Mouse (Mus musculus) liver, embryonic 15.5 days (tissue): Measurements from ENCODE around the gene Zfp385b. TPM values are rescaled to one million over a fixed set of nuclear protein-coding genes. Genes with fewer than 3 reads are reported as not detected.

ENCODE experiments used
- ATAC-seq: fragments of 200-750 bp; cut with Nextera tagmentation; 2 replicates; pipeline ENCODE4 v1.8.0; 2017; ENCODE audit warnings: moderate number of reproducible peaks, mild to moderate bottlenecking, moderate library complexity; ENCODE audit not compliant: insufficient read depth
- H3K27ac ChIP-seq: fragments of 300-500 bp; sonication (generic); replicated peaks from 2 replicates; pipeline ENCODE4 v1.5.1; 2015; ENCODE audit warnings: mild to moderate bottlenecking, inconsistent platforms
- H3K27me3 ChIP-seq: fragments of 300-500 bp; sonication (generic); 2 replicates; pipeline ENCODE4 v1.6.1; 2015; ENCODE audit warnings: mild to moderate bottlenecking, inconsistent platforms
- H3K36me3 ChIP-seq: fragments of 300-500 bp; sonication (generic); replicated peaks from 2 replicates; pipeline ENCODE4 v1.6.1; 2015; ENCODE audit warnings: moderate library complexity, mild to moderate bottlenecking, inconsistent platforms
- H3K4me1 ChIP-seq: fragments of 300-500 bp; sonication (generic); replicated peaks from 2 replicates; pipeline ENCODE4 v1.6.1; 2015; ENCODE audit warnings: inconsistent platforms
- H3K4me2 ChIP-seq: fragments of 300-500 bp; sonication (generic); 2 replicates; pipeline ENCODE4 v1.6.1; 2015; ENCODE audit warnings: moderate library complexity, mild to moderate bottlenecking, inconsistent platforms
- H3K4me3 ChIP-seq: fragments of 300-500 bp; sonication (generic); replicated peaks from 2 replicates; pipeline ENCODE4 v1.5.1; 2015; ENCODE audit warnings: mild to moderate bottlenecking, inconsistent platforms
- H3K9ac ChIP-seq: fragments of 300-500 bp; sonication (generic); 2 replicates; pipeline ENCODE4 v1.6.1; 2015; ENCODE audit warnings: moderate library complexity, mild to moderate bottlenecking, inconsistent platforms
- H3K9me3 ChIP-seq: fragments of 300-500 bp; sonication (generic); replicated peaks from 2 replicates; pipeline ENCODE4 v1.6.1; 2016; ENCODE audit warnings: inconsistent platforms
- WGBS: fragments of 180-500 bp; shearing (Covaris S2); methylation state at CpG from one replicate; pipeline ENCODE4 v1.1.7; 2015; ENCODE audit warnings: mixed read lengths; ENCODE audit not compliant: insufficient replicate concordance; 5-methylcytosine and 5-hydroxymethylcytosine counted together
- polyA plus RNA-seq: library from polyadenylated mRNA; unstranded; fragments of >200 nt; fragmentation: Nextera tagmentation; extraction: Ambion mirVana; gene quantifications from 2 replicates; pipeline ENCODE4 v1.2.1, GENCODE M21; 2015

Gene Zfp385b
- polyA plus RNA-seq, 1 experiment from 2014 or later, result 6.7 TPM

DNA sequence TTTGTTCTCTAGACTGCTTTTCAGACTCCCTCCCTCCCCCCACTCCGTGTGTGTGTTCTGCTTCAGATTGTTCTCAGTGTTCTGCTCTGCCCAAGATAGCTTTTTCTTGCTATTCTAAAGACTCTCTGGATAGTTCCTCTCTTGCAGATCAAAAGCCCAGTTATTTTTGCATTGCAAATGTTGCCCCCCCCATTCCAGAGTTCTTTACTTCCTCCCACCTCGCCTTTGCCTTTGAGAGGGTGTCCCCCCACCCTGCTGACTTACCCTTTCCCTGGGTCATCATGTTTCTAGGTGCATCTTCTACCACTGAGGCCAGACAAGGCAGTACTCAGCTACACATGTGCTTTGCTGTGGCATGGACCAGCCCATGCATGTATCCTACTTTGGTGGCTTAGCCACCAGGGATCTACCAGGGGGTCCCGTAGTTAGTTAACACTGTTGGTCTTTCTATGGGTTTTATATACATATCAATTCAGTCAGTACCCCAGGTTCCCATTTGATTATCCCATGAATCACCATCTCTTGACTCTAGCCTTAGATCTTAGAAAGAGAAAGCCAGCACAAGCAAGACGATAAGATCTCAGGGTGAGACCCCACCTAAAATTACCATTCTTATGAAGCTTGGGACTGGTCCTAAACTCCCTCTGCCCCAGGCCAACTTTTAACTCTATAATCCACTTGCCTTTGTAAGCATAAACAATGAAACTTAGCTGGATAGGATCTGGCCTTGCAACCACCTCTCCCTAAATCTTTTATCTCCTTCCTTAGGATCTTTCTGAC, 232.7 kb downstream of the Zfp385b start:
- Histone ChIP-seq H3K27me3 (no peaks in the 10 kb centered on the region), H3K4me3 (no peak overlapping the region), H3K9me3 (no peaks in the 10 kb centered on the region), H3K27ac (no peak overlapping the region), H3K9ac (no peak overlapping the region), H3K36me3 (no peaks in the 10 kb centered on the region), H3K4me2 (no peak overlapping the region), H3K4me1 (no peaks in the 10 kb centered on the region)
- ATAC-seq, result no peak
- WGBS, result 61% methylated on average over 4 of the region's 4 CpGs

DNA sequence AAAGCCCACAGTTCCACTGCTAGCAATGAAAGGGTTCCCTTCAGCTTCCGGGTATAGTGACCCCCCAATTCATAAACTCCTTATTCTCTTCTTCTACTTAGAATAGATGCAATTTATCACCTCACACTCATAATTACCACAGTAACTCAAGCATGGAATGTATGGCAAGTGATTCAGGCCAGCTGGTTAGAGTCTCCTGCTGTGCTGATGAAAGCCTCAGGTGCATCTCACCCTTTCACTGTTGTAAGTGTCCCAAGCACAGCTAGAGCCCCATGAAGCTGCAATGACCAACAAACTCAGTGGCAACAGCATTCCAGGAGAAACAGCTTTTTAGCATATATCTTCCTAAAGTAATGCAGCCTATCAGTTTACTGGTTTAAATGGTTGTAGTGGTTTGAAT, 235.9 kb downstream of the Zfp385b start:
- WGBS, result 75% methylated on average over 1 of the region's 1 CpGs

DNA sequence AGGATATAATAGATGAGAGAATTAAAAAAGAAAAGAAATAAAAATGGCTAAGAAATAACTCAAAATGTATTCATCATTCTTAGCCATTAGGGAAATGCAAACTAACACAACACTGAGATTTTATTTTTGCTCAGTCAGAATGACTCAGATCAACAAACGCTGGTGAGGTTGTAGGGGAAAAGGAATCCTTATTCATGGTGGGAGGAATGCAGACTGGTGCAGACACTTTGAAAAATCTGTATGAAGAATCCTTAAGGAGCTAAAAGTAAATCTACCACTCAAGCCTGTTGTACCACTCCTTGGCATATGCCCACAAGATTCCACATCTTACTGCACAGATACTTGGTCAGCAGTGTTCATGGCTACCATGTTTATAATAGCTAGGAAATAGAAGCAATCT, 242.9 kb downstream of the Zfp385b start:
- Histone ChIP-seq H3K27me3 (no peaks in the 10 kb centered on the region), H3K4me1 (no peaks in the 10 kb centered on the region), H3K9ac (no peak overlapping the region), H3K27ac (no peak overlapping the region), H3K4me2 (no peak overlapping the region), H3K4me3 (no peak overlapping the region), H3K9me3 (no peaks in the 10 kb centered on the region), H3K36me3 (no peaks in the 10 kb centered on the region)
- 53% methylated on average over 1 of the region's 1 CpGs for WGBS
- no peak for ATAC-seq

More for the DNA sequence above, 235.9 kb downstream of the Zfp385b start:
- Histone ChIP-seq H3K36me3 (no peaks in the 10 kb centered on the region), H3K9ac (no peak overlapping the region), H3K9me3 (no peaks in the 10 kb centered on the region), H3K4me2 (no peak overlapping the region), H3K27ac (no peak overlapping the region), H3K4me1 (no peaks in the 10 kb centered on the region), H3K4me3 (no peak overlapping the region), H3K27me3 (no peaks in the 10 kb centered on the region)
- ATAC-seq, result no peak

DNA sequence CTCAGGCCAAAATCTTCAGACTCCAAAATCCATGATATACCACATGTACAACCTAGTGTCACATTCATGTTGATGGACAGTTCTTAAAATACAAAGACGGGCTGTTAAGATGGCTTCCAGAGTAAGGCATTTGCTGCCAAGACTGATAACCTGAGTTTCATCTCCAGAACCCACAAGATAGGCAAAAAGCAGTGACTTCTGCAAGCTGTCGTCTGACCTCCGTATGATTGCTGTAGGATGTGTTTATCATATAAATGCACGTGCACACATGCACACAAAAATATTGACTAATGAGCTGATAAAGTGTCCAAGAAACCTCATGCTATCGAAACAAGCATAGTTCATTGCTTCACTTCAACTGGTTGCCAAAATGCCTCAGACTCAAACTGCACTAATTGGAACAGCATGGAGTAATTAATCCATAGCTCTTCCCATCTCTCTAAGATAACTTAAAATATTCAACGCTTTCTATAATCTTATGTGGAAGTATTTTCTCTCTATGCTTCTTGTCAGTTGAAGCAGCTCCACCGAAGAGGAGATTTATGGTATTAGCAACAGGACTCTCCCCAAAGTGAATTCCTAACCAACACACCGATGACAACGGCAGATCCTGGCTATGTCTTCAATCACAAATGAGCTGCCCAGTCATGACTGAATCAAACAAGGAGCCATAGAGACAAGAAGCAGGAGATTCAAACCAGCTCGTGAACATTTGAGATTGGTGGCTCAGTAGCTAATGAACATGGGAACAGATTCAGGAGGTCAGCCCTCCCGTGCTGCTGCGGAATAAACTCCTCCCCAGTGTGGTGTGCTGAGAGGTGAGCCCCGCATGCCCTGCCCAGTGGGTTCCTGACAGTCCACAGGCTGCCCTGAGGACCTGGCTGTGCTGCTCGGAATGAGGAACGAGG, 251.7 kb downstream of the Zfp385b start:
- Histone ChIP-seq H3K4me2 (no peak overlapping the region), H3K4me1 (no peaks in the 10 kb centered on the region; the same call in 1 of the 2 replicates), H3K9me3 (no peaks in the 10 kb centered on the region), H3K36me3 (no peaks in the 10 kb centered on the region), H3K27ac (no peak overlapping the region), H3K4me3 (no peak overlapping the region), H3K27me3 (0 out of 2 replicates have a peak, but pooled peaks cover 4% of the 10 kb centered on the region), H3K9ac (no peak overlapping the region)
- 49% methylated on average over 15 of the region's 15 CpGs for WGBS
- ATAC-seq, result peak; percentile 40; the same call in 1 of the 2 replicates

DNA sequence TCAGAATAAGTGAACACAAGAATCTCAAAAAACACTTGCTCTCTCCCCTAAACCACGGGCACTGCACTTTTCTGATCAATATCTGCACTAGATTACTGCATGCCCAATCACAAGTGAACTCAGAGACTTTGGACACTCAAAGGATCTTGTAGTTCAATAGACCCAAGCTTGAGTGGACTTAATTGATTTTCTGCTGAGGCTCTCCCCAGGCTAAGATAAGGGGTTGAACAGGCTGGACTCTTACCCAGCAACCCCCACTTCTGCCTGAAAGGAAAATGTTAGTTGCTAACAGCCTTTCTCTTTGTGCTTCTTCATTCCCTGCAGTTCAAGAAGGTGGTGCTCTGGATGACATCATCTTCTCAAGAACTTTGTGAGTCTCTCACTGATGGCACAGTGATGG, 255.7 kb downstream of the Zfp385b start:
- Histone ChIP-seq H3K4me1 (no peaks in the 10 kb centered on the region; the same call in 1 of the 2 replicates), H3K9me3 (no peaks in the 10 kb centered on the region), H3K9ac (no peak overlapping the region), H3K27ac (no peak overlapping the region), H3K36me3 (no peaks in the 10 kb centered on the region), H3K4me3 (no peak overlapping the region), H3K27me3 (0 out of 2 replicates have a peak, but pooled peaks cover 4% of the 10 kb centered on the region), H3K4me2 (no peak overlapping the region)
- no peak for ATAC-seq
- WGBS, result 25% methylated on average over 1 of the region's 1 CpGs

DNA sequence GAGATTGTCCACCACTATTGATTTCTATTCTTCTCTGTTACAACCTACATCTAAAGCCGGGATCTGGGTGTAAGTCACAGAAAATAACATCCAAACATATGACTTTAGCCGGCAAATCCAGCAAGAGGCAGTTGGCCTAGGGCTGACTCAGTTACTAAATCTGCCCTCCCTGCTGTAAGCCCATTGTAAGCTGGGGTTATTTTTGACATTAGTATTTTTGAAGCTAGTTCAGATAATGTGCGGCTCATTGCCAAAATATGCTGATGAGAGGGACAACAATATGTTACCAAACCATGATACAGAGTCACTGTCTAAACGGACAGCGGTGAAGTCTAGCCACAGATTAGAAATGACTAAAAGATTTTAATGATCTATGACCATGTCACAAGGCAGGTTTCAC, 257.5 kb downstream of the Zfp385b start:
- no peaks in the 10 kb centered on the region for H3K9me3 ChIP-seq
- H3K9ac ChIP-seq, result no peak overlapping the region
- no peak overlapping the region for H3K4me3 ChIP-seq
- 79% methylated on average over 5 of the region's 5 CpGs for WGBS
- no peaks in the 10 kb centered on the region; the same call in 1 of the 2 replicates for H3K4me1 ChIP-seq
- no peaks in the 10 kb centered on the region for H3K27me3 ChIP-seq
- ATAC-seq, result no peak
- no peak overlapping the region for H3K27ac ChIP-seq
- H3K4me2 ChIP-seq, result no peak overlapping the region
- H3K36me3 ChIP-seq, result no peaks in the 10 kb centered on the region

DNA sequence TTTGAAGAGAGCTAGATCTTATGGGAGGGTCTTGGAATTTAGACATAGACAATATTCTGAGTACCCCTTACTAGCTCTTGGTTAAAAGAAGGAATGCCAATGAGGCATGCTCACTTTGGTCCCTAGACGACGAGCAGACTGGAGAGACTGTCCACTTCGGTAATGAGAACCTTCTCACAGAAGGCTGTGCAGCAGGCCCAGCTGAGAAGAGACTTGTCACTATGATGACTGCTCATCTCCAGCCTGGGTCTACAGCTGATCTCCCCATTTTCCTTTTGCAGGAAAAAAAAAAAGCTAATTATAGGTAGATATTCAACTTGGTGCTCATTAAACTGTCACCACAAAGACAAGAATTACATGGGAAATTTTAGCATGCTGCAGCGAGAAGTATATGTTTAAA, 262.5 kb downstream of the Zfp385b start:
- no peak overlapping the region for H3K4me3 ChIP-seq
- ATAC-seq, result no peak
- 79% methylated on average over 4 of the region's 4 CpGs for WGBS
- no peaks in the 10 kb centered on the region for H3K9me3 ChIP-seq
- H3K9ac ChIP-seq, result no peak overlapping the region
- H3K36me3 ChIP-seq, result no peaks in the 10 kb centered on the region
- no peak overlapping the region for H3K4me2 ChIP-seq
- no peaks in the 10 kb centered on the region for H3K4me1 ChIP-seq
- no peaks in the 10 kb centered on the region for H3K27me3 ChIP-seq
- no peak overlapping the region for H3K27ac ChIP-seq

DNA sequence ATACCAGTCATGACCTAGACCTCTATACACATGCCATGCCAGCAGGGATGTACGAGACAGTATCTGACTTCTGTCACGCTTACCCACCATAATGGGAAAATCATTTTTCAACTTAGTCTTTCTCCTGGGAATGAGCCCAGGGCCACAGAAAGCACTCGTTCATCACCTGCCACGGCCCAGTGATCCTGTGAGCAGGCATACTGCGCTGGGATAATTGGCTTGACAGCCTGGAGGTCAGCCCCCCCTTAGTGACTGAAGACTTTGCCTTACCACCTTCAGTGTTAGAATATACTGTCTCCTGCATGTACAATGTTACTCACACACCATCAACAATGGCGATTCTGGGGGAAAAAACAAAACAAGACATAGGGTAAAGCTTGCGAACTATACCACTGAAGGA, 263.5 kb downstream of the Zfp385b start:
- no peaks in the 10 kb centered on the region for H3K27me3 ChIP-seq
- H3K9ac ChIP-seq, result no peak overlapping the region
- H3K4me1 ChIP-seq, result no peaks in the 10 kb centered on the region
- 69% methylated on average over 7 of the region's 7 CpGs for WGBS
- no peaks in the 10 kb centered on the region for H3K9me3 ChIP-seq
- H3K4me3 ChIP-seq, result no peak overlapping the region
- H3K36me3 ChIP-seq, result no peaks in the 10 kb centered on the region
- H3K27ac ChIP-seq, result no peak overlapping the region
- ATAC-seq, result no peak
- no peak overlapping the region for H3K4me2 ChIP-seq

DNA sequence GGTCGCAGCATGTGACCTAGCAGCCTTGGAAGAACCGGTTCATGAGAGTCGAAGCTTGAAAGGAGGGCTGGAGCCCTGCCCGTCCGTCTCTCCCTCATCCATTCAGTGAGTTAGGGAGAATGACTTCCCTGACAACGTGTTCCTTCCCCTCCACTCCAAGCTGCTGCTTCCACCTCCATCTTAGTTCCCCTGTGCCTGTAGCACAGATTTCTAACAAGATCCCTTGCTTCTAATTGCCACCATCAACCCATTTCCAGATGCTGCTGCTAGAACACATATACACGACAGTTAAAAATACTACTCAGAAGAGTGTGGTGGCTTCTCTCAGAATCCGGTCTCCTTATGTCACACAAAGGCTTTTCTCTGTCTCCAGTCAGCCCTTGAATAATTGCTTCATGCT, 266.8 kb downstream of the Zfp385b start:
- H3K27ac ChIP-seq, result no peak overlapping the region
- H3K4me1 ChIP-seq, result no peaks in the 10 kb centered on the region
- H3K36me3 ChIP-seq, result no peaks in the 10 kb centered on the region
- WGBS, result 65% methylated on average over 8 of the region's 8 CpGs
- H3K27me3 ChIP-seq, result no peaks in the 10 kb centered on the region
- H3K4me2 ChIP-seq, result no peak overlapping the region
- H3K9ac ChIP-seq, result no peak overlapping the region
- ATAC-seq, result no peak
- H3K9me3 ChIP-seq, result no peaks in the 10 kb centered on the region
- no peak overlapping the region for H3K4me3 ChIP-seq

DNA sequence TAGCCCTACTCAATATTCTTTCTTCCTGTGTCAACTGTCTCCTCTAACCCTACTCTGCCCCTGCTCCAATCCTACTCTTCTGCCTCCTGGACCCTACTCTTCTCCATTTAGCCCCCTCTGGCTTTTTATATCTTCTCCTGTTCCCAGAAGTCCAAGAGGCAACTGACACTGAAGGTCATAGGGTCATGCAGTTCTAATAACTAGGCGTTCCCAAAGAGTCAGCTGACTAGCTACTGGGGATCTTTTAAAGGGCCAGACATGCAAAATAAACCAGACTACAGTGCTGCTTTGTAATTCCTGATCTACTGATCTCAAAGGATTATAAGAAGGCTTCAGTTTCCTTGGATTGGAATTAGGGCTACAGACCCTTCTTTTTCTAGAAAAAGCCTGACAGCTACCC, 276.1 kb downstream of the Zfp385b start:
- H3K9me3 ChIP-seq, result no peaks in the 10 kb centered on the region
- no peaks in the 10 kb centered on the region for H3K27me3 ChIP-seq
- H3K27ac ChIP-seq, result peak overlapping the region; percentile 74
- WGBS, result 26% methylated on average over 1 of the region's 1 CpGs
- peak; percentile 16; the same call in 1 of the 2 replicates for ATAC-seq
- H3K9ac ChIP-seq, result no peak overlapping the region
- no peak overlapping the region for H3K4me2 ChIP-seq
- H3K4me1 ChIP-seq, result peaks cover 26% of the 10 kb centered on the region
- H3K36me3 ChIP-seq, result no peaks in the 10 kb centered on the region
- H3K4me3 ChIP-seq, result no peak overlapping the region

DNA sequence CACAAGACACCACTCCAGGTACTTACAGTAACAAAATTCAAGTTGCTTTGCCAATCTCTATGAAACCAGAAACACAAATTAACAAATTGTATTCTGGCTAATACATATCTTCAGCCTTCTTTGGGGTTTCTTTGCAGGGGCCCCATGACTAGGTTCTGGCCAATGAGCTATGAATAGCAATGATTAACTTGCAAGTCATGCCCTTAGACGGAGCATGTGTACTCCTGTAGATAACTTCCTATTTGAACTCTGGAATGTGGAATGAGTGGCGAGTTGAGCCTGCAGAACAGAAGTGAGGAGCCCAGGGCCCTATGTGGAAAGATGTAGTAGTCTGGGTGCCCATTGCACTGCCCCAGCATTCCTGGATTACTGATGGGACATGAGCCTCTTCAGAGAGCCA, 276.8 kb downstream of the Zfp385b start:
- Histone ChIP-seq H3K4me2 (peak overlapping the region; percentile 35; the same call in 1 of the 2 replicates), H3K9me3 (no peaks in the 10 kb centered on the region), H3K36me3 (no peaks in the 10 kb centered on the region), H3K4me3 (no peak overlapping the region), H3K27me3 (no peaks in the 10 kb centered on the region), H3K4me1 (peaks cover 26% of the 10 kb centered on the region), H3K27ac (peak overlapping the region; percentile 74), H3K9ac (no peak overlapping the region)
- 3% methylated on average over 2 of the region's 2 CpGs for WGBS
- ATAC-seq, result peak; percentile 90
